19 mouse cellular contexts compared by ENCODE assay signal in genomic region chr19:4475224-4475925, GRCm38 (mm10). TPM values are rescaled to one million over a fixed set of nuclear protein-coding genes. Genes with fewer than 3 reads are reported as not detected.
DNase-seq lines count a peak whose midpoint lies in the region; ATAC-seq lines count a peak whose summit lies in the region.
"Had no signal": no experiment of that assay in that cellular context is flagged by ENCODE, and none has a peak within 500 bp of the region (broad histone marks: within the 10 kb centered on the region; RNA-seq: fewer than 3 reads in every experiment).

No protein-coding gene starts in this region.

- 0 out of 2 replicates have a peak, but pooled peaks have one; percentile 9 for ATAC-seq in megakaryocyte progenitor cell, adult 5-6 weeks (replicated peaks; ENCODE audit: poor library complexity)
- ATAC-seq: forebrain, embryonic 13.5 days; liver, embryonic 12.5 days; lung, postnatal 0 days had no signal

- peak; percentile 62 for DNase-seq in cerebellum, adult 11-12 months
- no peak for DNase-seq in cerebellum, postnatal 36 days
- DNase-seq in right cerebral cortex, adult 18-20 months, result peak; percentile 49
- DNase-seq in right cerebral cortex, postnatal 10 days (ENCODE audit: low spot score in 2 of 2), result no peak
- DNase-seq in thymus, postnatal 4 days, result peak; percentile 54
- DNase-seq in kidney, adult 8-10 months, result no peak
- DNase-seq in testis, postnatal 10 days (ENCODE audit: low spot score), result no peak
- DNase-seq: heart, adult 11 months; layer of hippocampus, adult 9-11 months; left cerebral cortex, postnatal 4 days; midbrain, embryonic 14.5 days; right cerebral cortex, postnatal 25 days had no signal

RNA-seq across cellular contexts. Expression of gene Syt12, which starts 1.9 kb away (rescaled TPM):
- not detected in 2 replicates for total RNA-seq in megakaryocyte progenitor cell, adult 5-6 weeks (2015)
- not detected in 2 replicates for total RNA-seq in megakaryocyte progenitor cell, adult 5-6 weeks (2017)
- total RNA-seq: MEL; neutrophil, adult 5-6 weeks had no signal

RNA-seq across cellular contexts. Expression of gene 2010003K11Rik, which starts 23.0 kb away (rescaled TPM):
- not detected in 2 replicates for total RNA-seq in megakaryocyte progenitor cell, adult 5-6 weeks (2015)
- total RNA-seq in megakaryocyte progenitor cell, adult 5-6 weeks (2017), result not detected in 2 replicates
- total RNA-seq: gastrocnemius, adult 18-20 months; left cerebral cortex, postnatal 4 days; MEL; neutrophil, adult 5-6 weeks had no signal

RNA-seq across cellular contexts. Expression of gene Pcx, which starts 34.9 kb away (rescaled TPM):
- total RNA-seq in megakaryocyte progenitor cell, adult 5-6 weeks (2015), result 0.56 and 2.3 TPM in 2 replicates
- 0.98 and 2.1 TPM in 2 replicates for total RNA-seq in megakaryocyte progenitor cell, adult 5-6 weeks (2017)

RNA-seq across cellular contexts. Expression of gene Rhod, which starts 36.1 kb away (rescaled TPM):
- not detected in 2 replicates for total RNA-seq in megakaryocyte progenitor cell, adult 5-6 weeks (2015)
- not detected in 2 replicates for total RNA-seq in megakaryocyte progenitor cell, adult 5-6 weeks (2017)
- total RNA-seq: MEL; neutrophil, adult 5-6 weeks had no signal

Comparison
In these comparisons a context has a peak if more than half of its experiments do, and no peak if none do; other contexts are left out.
1. DNase-seq: peak in cerebellum, adult 11-12 months (single experiment), right cerebral cortex, adult 18-20 months (single experiment) and thymus, postnatal 4 days (single experiment); none in cerebellum, postnatal 36 days (0 of 2), right cerebral cortex, postnatal 10 days (0 of 2), kidney, adult 8-10 months (0 of 2) and testis, postnatal 10 days (single experiment).